Mouse (Mus musculus) forebrain, embryonic 16.5 days (tissue): Measurements from ENCODE around the gene Wipf2. TPM values are rescaled to one million over a fixed set of nuclear protein-coding genes. Genes with fewer than 3 reads are reported as not detected.

ENCODE experiments used
- ATAC-seq: fragments of 200-750 bp; cut with Nextera tagmentation; 2 replicates; pipeline ENCODE4 v1.8.0; 2017; ENCODE audit warnings: mild to moderate bottlenecking, moderate library complexity
- H3K27ac ChIP-seq: fragments of 300-500 bp; sonication (generic); 2 replicates; pipeline ENCODE4 v1.5.1; 2014; ENCODE audit warnings: low read length, control low read depth
- H3K27me3 ChIP-seq: fragments of 300-500 bp; sonication (generic); replicated peaks from 2 replicates; pipeline ENCODE4 v1.6.1; 2014; ENCODE audit warnings: low read length; ENCODE audit not compliant: control insufficient read depth, insufficient read depth
- H3K36me3 ChIP-seq: fragments of 300-500 bp; sonication (generic); 2 replicates; pipeline ENCODE4 v1.6.1; 2014; ENCODE audit not compliant: control insufficient read depth, insufficient read depth
- H3K4me1 ChIP-seq: fragments of 300-500 bp; sonication (generic); replicated peaks from 2 replicates; pipeline ENCODE4 v1.6.1; 2014; ENCODE audit warnings: low read length; ENCODE audit not compliant: control insufficient read depth, insufficient read depth
- H3K4me2 ChIP-seq: fragments of 300-500 bp; sonication (generic); 2 replicates; pipeline ENCODE4 v1.6.1; 2014; ENCODE audit warnings: mild to moderate bottlenecking, low read length, control low read depth
- H3K4me3 ChIP-seq: fragments of 300-500 bp; sonication (generic); replicated peaks from 2 replicates; pipeline ENCODE4 v1.5.1; 2014; ENCODE audit warnings: mild to moderate bottlenecking, low read length, control low read depth
- H3K9ac ChIP-seq: fragments of 300-500 bp; sonication (generic); replicated peaks from 2 replicates; pipeline ENCODE4 v1.6.1; 2014; ENCODE audit warnings: low read depth, low read length, control low read depth
- H3K9me3 ChIP-seq: fragments of 300-500 bp; sonication (generic); 2 replicates; pipeline ENCODE4 v1.6.1; 2016; ENCODE audit warnings: low read length; ENCODE audit not compliant: control insufficient read depth
- WGBS: fragments of 180-500 bp; shearing (Covaris S2); extraction: QIAGEN DNeasy Blood & Tissue Kit; methylation state at CpG from one replicate; pipeline ENCODE4 v1.1.7; 2014; 5-methylcytosine and 5-hydroxymethylcytosine counted together
- polyA plus RNA-seq: library from polyadenylated mRNA; unstranded; fragments of >200 nt; fragmentation: Nextera tagmentation; extraction: Ambion mirVana; gene quantifications from 2 replicates; pipeline ENCODE4 v1.2.1, GENCODE M21; 2015

Wipf2 gene
- polyA plus RNA-seq, 1 experiment from 2014 or later, result 5.1 TPM

- no peak overlapping the region for H3K4me3 ChIP-seq
- H3K4me1 ChIP-seq, result peaks cover 11% of the 10 kb centered on the region
- no peak overlapping the region for H3K9ac ChIP-seq
- H3K27me3 ChIP-seq, result no peaks in the 10 kb centered on the region
- H3K36me3 ChIP-seq, result peaks cover 9% of the 10 kb centered on the region
- no peak overlapping the region for H3K27ac ChIP-seq
- ATAC-seq, result no peak
- no peaks in the 10 kb centered on the region for H3K9me3 ChIP-seq
- no peak overlapping the region for H3K4me2 ChIP-seq
- 78% methylated on average over 5 of the region's 5 CpGs for WGBS
Observed at GRCm38 (mm10) chr11:98870791-98871190, 7.4 kb downstream of the Wipf2 start.

DNA sequence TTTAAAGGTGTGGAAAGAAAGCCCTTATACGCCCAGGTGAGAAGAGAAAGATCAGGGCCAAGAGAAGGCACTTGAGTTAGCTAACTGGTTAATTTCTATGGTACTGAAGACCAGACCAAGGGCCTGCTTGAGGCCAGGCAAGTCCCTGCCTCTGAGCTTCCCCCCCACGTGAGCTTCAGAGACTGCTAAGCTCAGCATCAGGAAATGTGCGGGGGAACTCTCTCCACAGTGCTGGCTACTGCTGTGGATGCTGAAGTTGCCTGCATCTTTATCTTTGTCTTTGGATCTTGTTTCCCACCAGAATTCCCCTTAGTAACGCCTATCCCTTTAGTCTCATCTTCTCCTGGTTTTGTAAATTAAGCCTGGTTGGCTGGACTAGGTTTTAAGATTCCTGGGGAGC lies 8.0 kb downstream of the Wipf2 start:
- no peak for ATAC-seq
- Histone ChIP-seq H3K4me3 (no peak overlapping the region), H3K9ac (no peak overlapping the region), H3K4me2 (no peak overlapping the region), H3K36me3 (peaks cover 9% of the 10 kb centered on the region), H3K27me3 (no peaks in the 10 kb centered on the region), H3K4me1 (peaks cover 11% of the 10 kb centered on the region), H3K27ac (no peak overlapping the region; the same call in 1 of the 2 replicates), H3K9me3 (no peaks in the 10 kb centered on the region)
- 66% methylated on average over 4 of the region's 4 CpGs for WGBS

DNA sequence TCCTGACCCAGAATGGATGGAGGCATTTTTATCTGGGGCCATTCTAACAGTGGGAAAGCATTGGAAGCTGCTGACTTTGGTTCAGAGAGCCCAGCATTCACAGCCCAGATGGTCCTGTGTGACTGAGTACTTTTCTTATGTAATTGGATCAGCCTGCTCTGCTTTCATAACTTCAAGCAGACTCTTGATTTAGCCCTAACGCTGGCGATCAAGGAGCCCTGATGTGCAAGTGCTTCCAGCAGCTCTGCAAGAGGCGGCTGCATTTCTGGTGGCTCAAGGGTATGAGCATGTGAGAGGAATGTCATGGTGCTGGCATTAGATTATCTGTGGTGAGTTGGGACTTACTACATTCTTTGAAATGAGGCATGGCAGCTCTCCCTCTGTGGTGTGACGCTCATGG lies 8.6 kb downstream of the Wipf2 start:
- Histone ChIP-seq H3K27ac (0 out of 2 replicates have a peak overlapping the region, but pooled peaks have one; percentile 17), H3K4me3 (no peak overlapping the region), H3K36me3 (peaks cover 9% of the 10 kb centered on the region), H3K9ac (no peak overlapping the region), H3K9me3 (no peaks in the 10 kb centered on the region), H3K4me1 (peaks cover 10% of the 10 kb centered on the region), H3K4me2 (no peak overlapping the region), H3K27me3 (no peaks in the 10 kb centered on the region)
- WGBS, result 56% methylated on average over 4 of the region's 4 CpGs
- no peak for ATAC-seq

DNA sequence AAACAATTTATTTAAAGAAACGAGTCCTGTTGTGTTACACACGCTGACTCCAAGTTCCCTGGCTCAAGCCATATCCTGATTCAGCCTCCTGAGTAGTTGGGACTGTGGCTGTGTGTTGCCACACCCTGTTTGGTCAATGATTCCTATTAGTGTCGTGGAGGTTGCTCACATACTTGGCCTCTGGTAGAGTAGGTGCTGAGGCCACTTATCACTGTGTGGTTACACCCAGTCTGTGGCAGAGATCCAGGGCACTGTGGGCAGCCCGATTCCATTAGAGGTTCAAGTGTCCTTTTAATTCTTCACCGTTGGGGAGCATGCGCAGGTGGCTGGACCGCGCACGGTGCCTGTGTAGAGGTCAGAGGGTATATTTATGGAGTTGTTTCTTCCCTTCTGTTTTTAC lies 10.5 kb downstream of the Wipf2 start:
- no peak overlapping the region for H3K4me2 ChIP-seq
- no peak overlapping the region for H3K27ac ChIP-seq
- peaks cover 3% of the 10 kb centered on the region; the same call in 1 of the 2 replicates for H3K36me3 ChIP-seq
- no peak overlapping the region for H3K9ac ChIP-seq
- no peaks in the 10 kb centered on the region for H3K27me3 ChIP-seq
- H3K4me1 ChIP-seq, result peaks cover 6% of the 10 kb centered on the region
- no peak for ATAC-seq
- H3K9me3 ChIP-seq, result no peaks in the 10 kb centered on the region
- no peak overlapping the region for H3K4me3 ChIP-seq
- 95% methylated on average over 9 of the region's 9 CpGs for WGBS

- no peak overlapping the region for H3K4me2 ChIP-seq
- ATAC-seq, result no peak
- H3K9me3 ChIP-seq, result no peaks in the 10 kb centered on the region
- WGBS, result 77% methylated on average over 9 of the region's 9 CpGs
- H3K36me3 ChIP-seq, result no peaks in the 10 kb centered on the region
- H3K4me1 ChIP-seq, result peaks cover 4% of the 10 kb centered on the region
- H3K4me3 ChIP-seq, result no peak overlapping the region
- no peaks in the 10 kb centered on the region for H3K27me3 ChIP-seq
- no peak overlapping the region for H3K9ac ChIP-seq
- no peak overlapping the region for H3K27ac ChIP-seq
Observed at GRCm38 (mm10) chr11:98877001-98877400, 13.6 kb downstream of the Wipf2 start.

- Histone ChIP-seq H3K9me3 (no peaks in the 10 kb centered on the region), H3K27me3 (no peaks in the 10 kb centered on the region), H3K27ac (no peak overlapping the region), H3K36me3 (peaks cover 23% of the 10 kb centered on the region), H3K4me3 (no peak overlapping the region), H3K4me1 (no peaks in the 10 kb centered on the region), H3K4me2 (no peak overlapping the region), H3K9ac (no peak overlapping the region)
- 96% methylated on average over 3 of the region's 3 CpGs for WGBS
- no peak for ATAC-seq
Observed at GRCm38 (mm10) chr11:98887703-98888102, 24.3 kb downstream of the Wipf2 start.

DNA sequence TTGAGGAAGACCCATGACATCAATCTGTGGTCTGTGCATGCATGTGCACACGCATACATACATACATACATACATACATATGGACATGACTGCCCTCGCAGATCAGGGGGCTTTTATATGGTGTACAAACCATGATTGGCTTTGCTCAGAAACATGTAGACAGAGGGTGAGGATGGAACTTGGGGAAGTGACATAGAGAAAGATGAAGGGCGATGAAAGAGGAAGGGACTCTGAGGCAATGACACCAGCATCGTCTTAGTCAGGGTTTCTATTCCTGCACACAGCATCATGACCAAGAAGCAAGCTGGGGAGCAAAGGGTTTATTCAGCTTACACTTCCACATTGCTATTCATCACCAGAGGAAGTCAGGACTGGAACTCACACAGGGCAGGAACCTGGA lies 25.6 kb downstream of the Wipf2 start:
- H3K4me2 ChIP-seq, result no peak overlapping the region
- no peaks in the 10 kb centered on the region for H3K27me3 ChIP-seq
- WGBS, result 100% methylated on average over 4 of the region's 4 CpGs
- peaks cover 34% of the 10 kb centered on the region for H3K36me3 ChIP-seq
- H3K9ac ChIP-seq, result no peak overlapping the region
- H3K4me3 ChIP-seq, result no peak overlapping the region
- no peaks in the 10 kb centered on the region for H3K4me1 ChIP-seq
- H3K9me3 ChIP-seq, result no peaks in the 10 kb centered on the region
- H3K27ac ChIP-seq, result no peak overlapping the region
- ATAC-seq, result no peak

- H3K9me3 ChIP-seq, result no peaks in the 10 kb centered on the region
- H3K4me1 ChIP-seq, result no peaks in the 10 kb centered on the region
- no peak overlapping the region for H3K4me3 ChIP-seq
- no peak overlapping the region for H3K9ac ChIP-seq
- no peaks in the 10 kb centered on the region for H3K27me3 ChIP-seq
- H3K4me2 ChIP-seq, result no peak overlapping the region
- no peak overlapping the region for H3K27ac ChIP-seq
- 92% methylated on average over 5 of the region's 5 CpGs for WGBS
- H3K36me3 ChIP-seq, result peaks cover 34% of the 10 kb centered on the region
- no peak for ATAC-seq
Observed at GRCm38 (mm10) chr11:98889977-98890376, 26.5 kb downstream of the Wipf2 start.

- peaks cover 34% of the 10 kb centered on the region for H3K36me3 ChIP-seq
- H3K27ac ChIP-seq, result no peak overlapping the region
- H3K27me3 ChIP-seq, result no peaks in the 10 kb centered on the region
- no peak overlapping the region for H3K4me2 ChIP-seq
- H3K4me1 ChIP-seq, result no peaks in the 10 kb centered on the region
- no peak overlapping the region for H3K4me3 ChIP-seq
- H3K9me3 ChIP-seq, result no peaks in the 10 kb centered on the region
- no peak overlapping the region for H3K9ac ChIP-seq
- no peak for ATAC-seq
- 38% methylated on average over 5 of the region's 5 CpGs for WGBS
Observed at GRCm38 (mm10) chr11:98892426-98892825, 29.0 kb downstream of the Wipf2 start.

DNA sequence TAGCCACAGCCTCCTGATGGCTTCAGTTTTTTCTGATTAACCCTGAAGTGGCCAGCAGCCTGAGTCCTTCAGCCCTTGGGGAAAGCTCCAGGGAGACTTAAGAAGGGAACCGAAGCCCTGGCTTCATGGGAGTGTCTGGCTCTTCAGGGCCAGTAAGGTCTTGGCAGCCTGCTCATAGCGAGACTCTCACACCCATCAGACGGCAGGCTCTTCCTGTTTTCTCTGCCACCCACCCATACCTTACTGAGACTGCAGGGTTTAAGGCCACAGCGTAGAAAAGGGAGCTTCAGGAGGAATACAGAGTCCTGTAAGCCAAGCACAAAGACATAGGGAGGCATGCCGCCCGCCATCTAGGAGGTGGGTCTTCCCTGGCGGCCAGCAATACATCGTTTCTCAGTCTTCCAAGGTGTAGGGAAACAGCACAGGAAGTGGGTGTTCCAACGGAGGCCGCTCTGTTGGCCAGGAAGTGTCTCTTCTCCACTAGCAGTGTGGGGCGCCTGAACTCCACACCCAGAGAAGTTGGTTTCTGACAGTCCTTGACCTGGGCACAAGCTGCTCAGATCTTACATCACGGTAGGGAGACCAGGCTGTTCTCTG lies 37.2 kb downstream of the Wipf2 start:
- WGBS, result 90% methylated on average over 12 of the region's 12 CpGs
- Histone ChIP-seq H3K4me1 (no peaks in the 10 kb centered on the region), H3K27ac (no peak overlapping the region), H3K9ac (no peak overlapping the region), H3K4me2 (no peak overlapping the region), H3K4me3 (no peak overlapping the region), H3K9me3 (no peaks in the 10 kb centered on the region), H3K36me3 (peaks cover 28% of the 10 kb centered on the region), H3K27me3 (no peaks in the 10 kb centered on the region)
- ATAC-seq, result no peak
